Mouse (Mus musculus): ENCODE measurements around the gene Lamb2.

Lamb2 gene

GRCm38 (mm10) chr9:108461181-108461631, 18.3 kb upstream of the Lamb2 start, which contains the start of gene Klhdc8b:
Gene Klhdc8b (minus strand): TSS chr9:108461581.
- DNase-seq (ENCODE audit: low spot score in 2 of 2) = no peak

DNA sequence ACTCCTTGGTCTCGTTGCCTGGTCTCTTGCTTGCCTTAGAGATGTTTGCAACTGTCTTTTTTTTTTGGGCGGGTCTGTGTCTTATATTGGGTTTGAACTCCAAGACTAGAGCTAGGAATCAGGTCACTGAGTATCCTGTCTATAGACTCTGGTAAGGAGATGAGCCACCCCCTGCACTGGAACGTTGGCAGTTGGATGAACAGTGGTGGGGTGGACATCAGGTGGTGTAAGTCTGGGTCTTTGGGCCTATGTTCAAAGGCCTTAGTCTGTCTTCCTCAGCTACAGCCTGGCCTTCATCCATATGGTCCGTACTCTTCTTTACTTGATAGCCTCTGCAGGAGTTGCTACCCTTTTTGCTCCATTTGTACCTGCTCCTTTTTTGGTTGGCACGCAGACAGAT, 17.9 kb upstream of the Lamb2 start:
- no peak for DNase-seq (ENCODE audit: low spot score in 2 of 2)

- DNase-seq (ENCODE audit: low spot score in 2 of 2) = peak in 1 of 2 experiments; percentile 63
Observed at GRCm38 (mm10) chr9:108462192-108462591, 17.3 kb upstream of the Lamb2 start.

DNA sequence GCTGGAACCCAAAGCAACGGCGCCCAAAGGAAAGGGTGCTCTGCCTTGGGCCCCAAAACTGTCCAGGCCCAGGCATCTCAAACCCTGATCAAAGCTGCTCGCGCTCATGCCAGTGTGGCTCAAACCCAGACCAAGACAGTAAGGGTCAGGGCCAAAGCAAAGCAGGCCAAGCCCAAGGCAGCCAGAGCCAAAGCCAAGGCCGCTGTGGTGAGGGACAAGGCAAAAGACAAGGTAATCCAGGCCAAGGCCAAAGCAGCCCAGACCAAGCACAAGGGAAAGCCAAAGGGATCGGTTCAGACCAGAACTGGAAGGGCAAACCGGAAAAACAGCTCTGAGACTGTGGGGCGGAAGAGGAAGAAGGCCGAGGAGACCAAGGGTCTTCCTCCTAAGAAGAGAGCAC, 15.8 kb upstream of the Lamb2 start:
- DNase-seq (ENCODE audit: low spot score in 2 of 2) = no peak

- DNase-seq (ENCODE audit: low spot score in 2 of 2) = no peak
Observed at GRCm38 (mm10) chr9:108466219-108466618, 13.3 kb upstream of the Lamb2 start.

DNA sequence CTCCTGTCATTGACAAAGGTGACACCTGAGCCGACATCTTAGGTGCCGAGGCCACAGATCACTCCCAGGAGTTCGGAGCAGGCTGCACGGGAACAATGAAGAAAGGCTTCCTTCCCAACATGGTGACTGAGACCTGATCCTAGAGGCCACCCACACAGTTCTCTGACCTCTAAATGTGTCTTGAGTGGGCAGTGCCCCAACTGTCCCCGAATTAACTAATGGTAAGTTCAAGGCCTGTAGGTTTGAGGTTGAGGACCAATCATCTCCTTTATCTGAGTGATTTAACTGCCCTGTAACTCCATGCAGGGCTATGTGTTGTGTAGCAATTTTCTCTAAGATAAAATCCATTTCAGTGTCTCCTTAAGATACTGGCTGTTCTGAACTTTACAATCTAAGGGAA, 10.1 kb upstream of the Lamb2 start:
- DNase-seq (ENCODE audit: low spot score in 2 of 2) = no peak

DNA sequence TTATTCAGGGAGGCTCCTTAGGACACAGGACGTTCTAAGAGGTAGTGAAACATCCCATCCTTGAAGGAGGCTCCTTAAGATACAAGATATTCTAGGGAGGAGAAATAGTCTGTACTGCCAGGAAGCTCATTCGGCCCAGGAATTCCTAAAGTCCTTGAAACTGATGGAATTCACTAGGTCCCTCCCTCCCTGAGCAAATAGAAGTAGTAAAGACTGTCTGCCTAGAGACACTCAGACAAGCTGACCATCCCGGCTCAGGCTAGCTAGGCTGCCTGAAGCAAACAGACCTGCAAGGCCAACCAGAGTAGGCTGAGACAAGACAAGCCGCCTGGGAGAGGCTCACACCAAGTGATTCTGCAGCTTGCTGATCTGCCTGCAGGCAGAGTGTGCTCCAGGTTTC, 9.7 kb upstream of the Lamb2 start:
- no peak for DNase-seq (ENCODE audit: low spot score in 2 of 2)

DNA sequence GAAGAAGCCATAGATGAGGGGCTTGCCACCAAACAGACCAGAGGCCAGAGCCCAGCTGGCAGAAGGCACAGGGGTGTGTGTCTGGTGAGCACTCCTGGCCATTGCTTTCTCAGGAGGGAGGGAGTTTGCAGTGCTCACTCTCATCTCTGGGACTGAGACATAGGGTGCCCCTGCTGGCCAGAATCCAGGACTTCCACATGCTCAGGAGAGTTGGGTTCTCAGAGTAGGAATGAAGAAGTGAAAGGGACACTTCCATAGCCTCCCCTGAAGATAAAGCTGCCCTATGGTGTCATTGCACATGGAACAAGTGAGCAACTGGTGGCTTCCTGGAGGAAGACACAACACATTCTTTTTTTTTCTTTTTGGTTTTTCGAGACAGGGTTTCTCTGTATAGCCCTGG, 5.0 kb upstream of the Lamb2 start:
- no peak for DNase-seq (ENCODE audit: low spot score in 2 of 2)

DNA sequence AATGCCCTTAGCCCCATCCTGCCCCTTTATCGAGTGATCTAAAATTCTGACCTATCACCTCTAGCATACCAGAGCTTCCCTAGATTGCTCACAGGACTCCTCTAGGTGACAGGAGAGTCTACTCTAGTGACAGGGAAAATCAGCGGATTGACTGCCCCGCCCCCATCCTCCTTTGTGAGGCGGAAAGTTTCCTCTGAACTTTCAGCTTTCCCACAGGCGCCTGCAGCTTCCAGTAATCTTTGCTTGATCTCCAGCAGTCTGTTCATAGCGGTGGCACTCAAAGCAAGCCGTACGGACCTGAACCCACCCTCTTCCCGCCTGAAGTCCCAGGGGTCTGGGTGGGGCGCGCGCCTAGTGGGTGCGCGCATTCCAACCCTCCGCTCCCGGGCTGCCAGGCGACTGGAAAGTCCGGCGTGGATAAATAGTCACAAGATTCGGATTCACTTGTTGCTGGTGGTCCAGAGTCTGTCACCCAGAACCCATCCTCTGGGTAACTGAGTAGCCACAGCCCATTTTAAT, 839 bp upstream of the Lamb2 start:
- peak; percentile 92 to 93 for DNase-seq (ENCODE audit: low spot score in 2 of 2)

DNA sequence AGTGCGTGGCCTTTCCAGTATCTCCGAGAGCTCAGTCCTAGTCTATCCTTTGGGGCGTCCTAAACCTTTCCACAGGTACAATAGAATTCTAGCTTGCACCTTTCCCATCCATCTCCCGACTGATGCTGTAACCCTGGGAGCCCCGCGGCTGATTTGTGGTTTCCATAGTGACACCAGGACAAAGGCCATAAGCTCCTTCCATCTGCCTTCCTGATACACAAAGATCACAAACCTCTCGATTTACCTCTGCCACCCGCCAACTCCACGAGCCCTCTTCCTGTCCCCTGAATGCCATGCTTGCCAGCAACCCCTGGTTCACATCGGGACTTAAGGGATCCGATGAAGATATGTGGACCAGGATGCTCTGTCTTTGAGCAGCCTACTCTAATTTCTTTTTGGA, 295 bp upstream of the Lamb2 start:
- DNase-seq (ENCODE audit: low spot score in 2 of 2) = no peak

DNA sequence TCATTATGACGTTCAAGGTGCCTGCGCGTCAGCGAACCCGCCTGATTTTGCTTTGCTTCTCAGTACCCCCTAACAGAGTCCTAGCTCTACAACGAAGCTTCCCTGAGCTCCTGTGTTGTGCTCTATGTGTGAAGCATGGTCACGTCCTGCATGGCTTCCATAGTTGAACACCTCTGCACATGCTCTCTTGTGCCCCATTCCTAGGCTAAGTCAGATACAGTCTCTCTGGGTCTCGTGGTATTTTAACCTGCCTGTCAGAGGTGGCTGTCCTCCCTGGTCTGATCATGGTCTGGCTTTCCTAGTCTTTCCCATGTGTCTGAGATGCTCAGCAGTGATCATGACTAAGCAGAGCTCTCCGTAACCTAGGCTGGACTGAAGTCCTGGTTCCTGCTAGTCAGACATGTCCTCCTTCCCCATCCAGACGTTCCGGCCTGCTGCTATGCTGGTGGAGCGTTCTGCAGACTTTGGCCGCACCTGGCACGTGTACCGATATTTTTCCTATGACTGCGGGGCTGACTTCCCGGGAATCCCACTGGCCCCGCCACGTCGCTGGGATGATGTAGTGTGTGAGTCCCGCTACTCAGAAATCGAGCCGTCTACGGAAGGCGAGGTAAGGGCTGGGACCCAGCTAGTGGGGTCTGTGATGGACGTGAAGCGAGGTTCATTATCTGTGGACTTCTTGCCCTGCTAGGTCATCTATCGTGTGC, 1.4 kb downstream of the Lamb2 start:
- no peak for DNase-seq (ENCODE audit: low spot score in 2 of 2)

- peak; percentile 60 to 71 for DNase-seq (ENCODE audit: low spot score in 2 of 2)
Observed at GRCm38 (mm10) chr9:108481520-108482210, 2.1 kb downstream of the Lamb2 start.

- no peak for DNase-seq (ENCODE audit: low spot score in 2 of 2)
Observed at GRCm38 (mm10) chr9:108483051-108483790, 3.7 kb downstream of the Lamb2 start.

DNA sequence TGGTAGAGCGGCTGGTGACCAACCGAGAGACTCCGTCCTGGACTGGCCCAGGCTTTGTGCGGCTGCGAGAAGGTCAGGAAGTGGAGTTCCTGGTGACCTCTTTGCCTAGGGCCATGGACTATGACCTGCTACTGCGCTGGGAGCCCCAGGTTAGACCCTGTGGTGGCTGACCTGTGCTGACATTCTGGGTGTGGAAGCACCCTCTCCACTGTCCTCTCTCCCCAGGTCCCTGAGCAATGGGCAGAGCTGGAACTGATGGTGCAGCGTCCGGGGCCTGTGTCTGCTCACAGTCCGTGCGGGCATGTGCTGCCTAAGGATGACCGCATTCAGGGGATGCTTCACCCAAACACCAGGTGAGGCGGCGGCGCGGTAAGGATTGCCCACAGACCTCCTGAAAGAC, 4.5 kb downstream of the Lamb2 start:
- no peak for DNase-seq (ENCODE audit: low spot score in 2 of 2)

GRCm38 (mm10) chr9:108485301-108485875, 5.9 kb downstream of the Lamb2 start:
- DNase-seq (ENCODE audit: low spot score in 2 of 2) = no peak

DNA sequence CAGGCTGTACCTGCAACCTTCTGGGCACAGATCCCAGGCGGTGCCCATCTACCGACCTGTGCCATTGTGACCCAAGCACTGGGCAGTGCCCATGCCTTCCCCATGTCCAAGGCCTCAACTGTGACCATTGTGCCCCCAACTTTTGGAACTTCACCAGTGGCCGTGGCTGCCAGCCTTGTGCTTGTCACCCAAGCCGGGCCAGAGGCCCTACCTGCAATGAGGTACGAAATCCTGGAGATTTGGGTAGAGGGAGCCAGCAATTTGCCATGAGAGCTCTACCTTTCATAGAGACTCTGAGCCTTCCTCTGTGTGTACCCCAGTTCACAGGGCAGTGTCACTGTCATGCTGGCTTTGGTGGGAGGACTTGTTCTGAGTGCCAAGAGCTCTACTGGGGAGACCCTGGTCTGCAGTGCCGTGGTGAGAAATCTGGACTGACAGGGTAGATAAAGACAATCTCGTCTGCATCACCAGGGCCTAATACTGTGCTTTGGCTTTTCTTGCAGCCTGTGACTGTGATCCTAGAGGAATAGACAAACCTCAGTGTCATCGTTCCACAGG, 7.5 kb downstream of the Lamb2 start:
- DNase-seq (ENCODE audit: low spot score in 2 of 2) = no peak

GRCm38 (mm10) chr9:108488403-108488802, 8.9 kb downstream of the Lamb2 start:
- DNase-seq (ENCODE audit: low spot score in 2 of 2) = no peak

- DNase-seq (ENCODE audit: low spot score in 2 of 2) = no peak
Observed at GRCm38 (mm10) chr9:108489215-108489614, 9.7 kb downstream of the Lamb2 start.

- peak in 1 of 2 experiments; percentile 41 for DNase-seq (ENCODE audit: low spot score in 2 of 2)
Observed at GRCm38 (mm10) chr9:108489702-108490558, 10.4 kb downstream of the Lamb2 start.

GRCm38 (mm10) chr9:108490559-108491285, 11.2 kb downstream of the Lamb2 start, which contains the start of gene Usp19:
Gene Usp19 (plus strand): TSS chr9:108490602.
- peak; percentile 95 to 96 for DNase-seq (ENCODE audit: low spot score in 2 of 2)

Measured in heart, adult 9 months (tissue).